Comparison of ENCODE assay signal across 13 mouse cellular contexts in genomic region chr3:52621936-52622335, GRCm38 (mm10).
"Had no signal": no experiment of that assay in that cellular context is flagged by ENCODE, and none has a peak within 500 bp of the region (broad histone marks: within the 10 kb centered on the region; RNA-seq: fewer than 3 reads in every experiment).

No protein-coding gene starts in this region.

- ATAC-seq: lung, postnatal 0 days; midbrain, embryonic 13.5 days; midbrain, embryonic 15.5 days had no signal

- DNase-seq: lung, adult 2 months; lung, postnatal 14 days; lung, postnatal 36 days; retina, postnatal 1 day; right cerebral cortex, adult 18-20 months; right cerebral cortex, postnatal 25 days; right cerebral cortex, postnatal 4 days; thymus, adult 2 months; thymus, postnatal 25 days; thymus, postnatal 4 days had no signal
